Mouse (Mus musculus) frontal cortex, postnatal 10 days (tissue): Measurements from ENCODE around the gene Tdrkh.

Experiments
- DNase-seq, 2 experiments: peaks; one replicate each; pipeline ENCODE4 v3.0.0; 2022; ENCODE audit warnings: low spot score in 2 of 2, mixed read lengths in 1 of 2

The Tdrkh gene

GRCm38 (mm10) chr3:94389420-94389819, 23.7 kb upstream of the Tdrkh start:
- no peak for DNase-seq

- no peak for DNase-seq
These were observed 22.1 kb upstream of the Tdrkh start for GRCm38 (mm10) chr3:94391001-94391400.

GRCm38 (mm10) chr3:94392128-94392527, 20.9 kb upstream of the Tdrkh start:
- DNase-seq = no peak

- DNase-seq = no peak
These were observed 20.0 kb upstream of the Tdrkh start for GRCm38 (mm10) chr3:94393049-94393448.

GRCm38 (mm10) chr3:94396336-94396735, 16.7 kb upstream of the Tdrkh start:
- DNase-seq = no peak

- DNase-seq = no peak
These were observed 16.2 kb upstream of the Tdrkh start for GRCm38 (mm10) chr3:94396851-94397250.

- DNase-seq = no peak
These were observed 14.9 kb upstream of the Tdrkh start, which contains the start of gene Lingo4 for GRCm38 (mm10) chr3:94398217-94398616. Gene Lingo4, plus strand, starts transcription at chr3:94398517.

GRCm38 (mm10) chr3:94398943-94399481, 14.1 kb upstream of the Tdrkh start:
- DNase-seq = peak; percentile 27 to 31

- DNase-seq = no peak
These were observed 13.3 kb upstream of the Tdrkh start for GRCm38 (mm10) chr3:94399663-94400310.

- DNase-seq = no peak
These were observed 10.6 kb upstream of the Tdrkh start for GRCm38 (mm10) chr3:94402451-94402850.

- DNase-seq = peak; percentile 37 to 44
These were observed 8.6 kb upstream of the Tdrkh start for GRCm38 (mm10) chr3:94404366-94405054.

- no peak for DNase-seq
These were observed 7.5 kb upstream of the Tdrkh start for GRCm38 (mm10) chr3:94405561-94405960.

GRCm38 (mm10) chr3:94412530-94412929, 543 bp upstream of the Tdrkh start:
- DNase-seq = no peak

GRCm38 (mm10) chr3:94430980-94431379, 17.9 kb downstream of the Tdrkh start:
- DNase-seq = no peak

GRCm38 (mm10) chr3:94434305-94434704, 21.2 kb downstream of the Tdrkh start:
- DNase-seq = no peak

- DNase-seq = no peak
These were observed 23.3 kb downstream of the Tdrkh start for GRCm38 (mm10) chr3:94436420-94436819.

- DNase-seq = no peak
These were observed 28.1 kb downstream of the Tdrkh start for GRCm38 (mm10) chr3:94441182-94441581.

- DNase-seq = peak; percentile 89 to 93
These were observed 30.0 kb downstream of the Tdrkh start, which contains the start of gene Mrpl9 for GRCm38 (mm10) chr3:94442951-94443596. Gene Mrpl9, plus strand, starts transcription at chr3:94443318.

GRCm38 (mm10) chr3:94443597-94443964, 30.5 kb downstream of the Tdrkh start, which contains the start of gene Oaz3:
Gene Oaz3, minus strand, starts transcription at chr3:94443915.
- DNase-seq = no peak

- DNase-seq = no peak
These were observed 36.3 kb downstream of the Tdrkh start for GRCm38 (mm10) chr3:94449377-94449776.

- DNase-seq = peak; percentile 72 to 81
These were observed 43.5 kb downstream of the Tdrkh start for GRCm38 (mm10) chr3:94456529-94457000.

- no peak for DNase-seq
These were observed 44.0 kb downstream of the Tdrkh start for GRCm38 (mm10) chr3:94457055-94457454.
